Mouse (Mus musculus) monocyte, adult 2 months (primary cell): ENCODE measurements around the gene Pard3.
A peak's percentile ranks its signal among the peaks of the same experiment; 100 is the strongest.

Experiments used
- DNase-seq, 2 experiments: peaks; one replicate each; pipeline ENCODE4 v3.0.0; 2022; ENCODE audit warnings: low spot score in 2 of 2, low read depth in 1 of 2

Pard3 gene

DNA sequence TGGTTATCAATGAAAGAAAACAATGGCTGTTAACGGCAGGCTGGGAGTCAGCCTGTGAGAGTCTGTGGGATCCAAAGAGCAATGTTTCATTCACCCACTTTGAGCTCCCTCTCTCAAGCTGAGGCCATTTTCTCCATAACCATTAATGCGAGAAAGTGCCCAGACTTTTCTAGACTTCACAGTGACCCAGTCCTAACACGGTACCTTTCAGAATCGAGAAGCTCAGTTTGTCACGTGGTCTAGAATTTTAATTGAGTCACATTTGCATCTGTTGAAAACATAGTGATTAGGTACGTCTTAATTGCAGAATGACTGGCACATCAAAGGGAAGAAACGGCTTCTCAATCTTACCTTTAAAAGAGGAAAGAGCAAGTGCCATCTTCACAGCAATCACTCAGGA, 359.3 kb downstream of the Pard3 start:
- no peak for DNase-seq

DNA sequence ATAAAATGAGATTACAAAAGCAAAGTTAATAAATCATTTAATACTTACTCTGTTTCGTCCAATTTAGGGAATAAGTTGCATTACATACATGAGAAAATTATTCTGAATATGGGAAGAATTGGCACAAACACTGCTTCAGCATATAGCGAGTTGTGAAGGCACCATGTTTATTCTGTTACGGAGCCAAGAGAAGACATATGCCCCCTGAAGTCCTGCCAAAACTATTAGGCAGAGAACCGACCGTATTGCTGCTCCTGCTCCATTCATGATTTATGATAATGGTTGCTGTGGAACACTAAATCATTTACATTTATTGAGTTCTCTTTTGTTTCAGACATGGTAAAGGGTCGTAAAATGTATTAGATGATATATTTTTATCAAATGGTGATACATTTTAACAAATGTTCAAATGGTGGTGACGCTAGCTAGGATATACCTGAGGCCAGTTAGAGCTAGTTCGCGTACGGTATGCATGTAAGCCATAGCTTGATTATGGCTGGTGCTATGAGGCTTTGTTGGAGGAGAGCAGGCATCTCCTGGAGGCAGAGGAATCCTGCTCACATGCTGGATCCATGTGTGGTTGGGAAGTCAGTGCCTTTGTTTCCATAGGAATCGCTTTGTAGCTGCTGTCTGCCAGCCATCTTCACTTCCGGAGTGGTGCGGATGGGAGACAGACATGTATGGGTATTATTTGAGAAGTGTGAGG, 360.7 kb downstream of the Pard3 start:
- DNase-seq, result no peak

DNA sequence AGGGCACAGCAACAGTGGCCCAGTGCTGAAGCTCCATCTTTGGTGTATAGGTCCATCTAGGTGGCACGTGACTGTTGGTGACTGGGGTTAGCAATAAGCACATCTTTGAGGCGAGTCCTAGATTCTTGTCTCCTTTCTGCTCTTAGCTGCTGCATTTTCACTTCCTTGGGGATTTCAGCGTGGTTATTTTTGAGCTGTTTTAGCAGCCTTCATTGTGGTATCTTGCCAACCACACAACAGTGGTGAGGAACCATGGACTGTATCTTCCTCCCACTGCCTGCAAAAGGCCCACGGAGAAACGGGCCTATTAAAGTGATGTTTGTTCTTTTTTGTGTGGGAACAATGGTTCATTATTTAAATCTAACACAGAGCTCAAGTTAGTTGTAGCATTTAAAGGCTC, 363.2 kb downstream of the Pard3 start:
- no peak for DNase-seq

DNA sequence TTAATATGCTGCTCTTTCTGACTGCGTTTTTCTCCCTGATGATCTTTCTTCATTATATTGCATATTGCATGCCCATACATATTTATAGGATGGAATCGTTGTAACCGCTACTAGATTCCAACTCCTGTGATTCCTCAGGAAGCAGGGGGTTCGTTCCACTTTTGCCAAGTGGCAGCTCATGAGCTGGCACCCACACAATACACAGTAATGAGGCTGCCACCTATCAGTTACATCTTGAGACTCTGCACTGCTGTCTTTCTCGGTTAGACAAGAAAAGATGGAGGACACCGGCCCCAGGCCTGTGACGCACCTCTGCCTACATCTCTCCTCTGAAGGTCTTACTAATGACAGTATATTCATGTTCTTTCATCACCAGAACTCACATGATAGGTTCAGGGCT, 364.3 kb downstream of the Pard3 start:
- no peak for DNase-seq

DNA sequence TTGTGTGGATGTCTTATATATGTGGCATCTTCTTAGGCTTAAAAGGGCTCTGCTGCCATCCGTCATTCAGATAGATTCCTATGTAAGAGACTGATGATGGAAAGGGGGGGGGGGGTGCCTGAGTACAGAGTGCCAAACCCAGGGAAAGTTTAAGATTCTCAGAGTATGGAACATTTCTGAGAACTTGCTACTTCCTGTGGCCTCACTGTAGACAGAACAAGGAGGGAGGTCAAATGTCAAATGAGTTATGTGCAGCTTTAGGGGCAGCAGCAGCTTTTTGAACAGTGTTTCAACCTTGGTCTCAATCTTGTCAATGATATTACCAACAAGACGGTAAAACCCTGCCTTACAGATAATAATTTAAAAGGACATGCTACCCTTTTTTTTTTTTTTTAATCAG, 367.5 kb downstream of the Pard3 start:
- DNase-seq, result no peak

DNA sequence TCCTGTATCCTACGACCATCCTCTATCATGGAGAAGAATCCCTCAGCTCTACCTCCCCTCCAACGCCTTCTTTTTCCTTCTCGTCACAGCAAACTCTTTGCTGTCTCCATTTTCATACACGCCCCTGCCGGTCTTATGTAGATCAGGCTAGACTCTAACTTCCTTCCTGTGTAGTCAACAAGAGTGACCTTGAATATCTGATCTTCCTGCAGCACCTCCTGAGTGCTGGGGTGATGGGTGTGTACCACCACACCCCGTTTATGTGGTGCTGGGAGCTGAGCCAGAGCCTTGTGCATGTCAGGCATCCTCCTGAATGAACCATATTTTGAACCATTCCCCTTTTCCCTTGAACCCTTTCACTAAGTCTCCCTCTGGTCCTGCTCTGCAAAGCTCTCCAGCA, 372.3 kb downstream of the Pard3 start:
- DNase-seq, result no peak

DNA sequence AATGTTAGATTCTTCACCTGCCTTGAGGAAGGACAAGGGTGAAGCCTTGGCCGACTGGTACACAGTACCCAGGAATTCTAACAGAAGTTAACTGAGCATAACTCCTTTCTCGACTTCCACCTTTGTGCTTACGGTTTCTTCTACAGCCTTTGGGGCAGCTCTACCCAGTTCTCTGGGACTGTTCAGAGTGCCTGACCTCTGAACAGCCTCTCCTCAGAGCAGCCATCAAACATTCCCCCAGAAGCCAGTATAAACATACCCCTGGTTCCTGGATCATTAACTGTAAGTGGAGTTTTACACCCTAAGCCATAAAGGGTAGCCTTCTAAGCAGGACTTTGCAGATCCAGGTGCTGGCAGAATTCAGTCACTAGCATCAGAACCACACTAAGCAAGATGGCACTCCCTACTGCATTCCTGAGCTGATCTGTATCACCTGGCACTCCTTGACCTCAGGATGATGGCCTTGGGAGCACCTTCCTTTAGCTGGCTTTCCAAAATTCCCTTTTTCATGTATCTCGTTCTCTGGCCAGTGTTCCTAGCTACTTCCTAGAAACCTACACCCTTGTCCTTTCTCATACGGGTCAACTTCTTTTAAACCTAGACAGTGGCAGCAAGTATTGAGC, 374.0 kb downstream of the Pard3 start:
- DNase-seq, result no peak

DNA sequence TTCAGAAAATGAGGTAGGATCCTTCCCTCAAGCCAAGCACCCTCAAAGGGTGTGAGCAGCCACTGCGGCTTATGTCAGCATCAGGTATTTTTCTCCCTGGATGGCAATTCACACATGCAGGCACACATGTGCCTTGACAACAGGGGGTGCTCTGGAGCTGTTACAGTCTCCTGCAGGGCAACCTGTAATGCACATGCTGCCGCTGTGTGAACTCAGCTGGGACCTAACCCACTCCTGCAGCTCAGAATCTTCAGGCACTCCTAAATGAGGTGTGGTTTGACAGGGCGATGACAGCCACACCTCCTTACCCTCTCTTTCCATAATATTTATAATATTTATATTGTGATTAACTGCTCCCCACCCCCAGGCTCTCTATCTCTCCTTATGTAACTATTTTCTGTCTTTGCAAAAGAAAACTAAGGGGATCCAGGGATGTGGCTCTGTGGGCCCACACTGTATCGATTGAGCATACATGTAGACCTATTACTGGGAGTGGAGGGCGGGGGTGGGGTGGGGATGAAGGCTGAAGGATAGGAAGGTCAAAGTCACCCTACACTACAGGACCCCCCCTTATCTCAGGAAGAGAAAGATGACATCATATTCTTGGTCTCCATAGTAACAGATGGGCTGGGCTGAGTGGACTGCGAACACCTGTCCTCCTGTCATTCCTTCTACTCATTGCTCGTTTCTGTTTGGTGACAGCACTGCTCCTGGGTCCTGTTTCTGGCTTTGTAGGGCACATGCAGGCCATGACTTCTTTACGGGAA, 375.1 kb downstream of the Pard3 start:
- DNase-seq, result no peak

DNA sequence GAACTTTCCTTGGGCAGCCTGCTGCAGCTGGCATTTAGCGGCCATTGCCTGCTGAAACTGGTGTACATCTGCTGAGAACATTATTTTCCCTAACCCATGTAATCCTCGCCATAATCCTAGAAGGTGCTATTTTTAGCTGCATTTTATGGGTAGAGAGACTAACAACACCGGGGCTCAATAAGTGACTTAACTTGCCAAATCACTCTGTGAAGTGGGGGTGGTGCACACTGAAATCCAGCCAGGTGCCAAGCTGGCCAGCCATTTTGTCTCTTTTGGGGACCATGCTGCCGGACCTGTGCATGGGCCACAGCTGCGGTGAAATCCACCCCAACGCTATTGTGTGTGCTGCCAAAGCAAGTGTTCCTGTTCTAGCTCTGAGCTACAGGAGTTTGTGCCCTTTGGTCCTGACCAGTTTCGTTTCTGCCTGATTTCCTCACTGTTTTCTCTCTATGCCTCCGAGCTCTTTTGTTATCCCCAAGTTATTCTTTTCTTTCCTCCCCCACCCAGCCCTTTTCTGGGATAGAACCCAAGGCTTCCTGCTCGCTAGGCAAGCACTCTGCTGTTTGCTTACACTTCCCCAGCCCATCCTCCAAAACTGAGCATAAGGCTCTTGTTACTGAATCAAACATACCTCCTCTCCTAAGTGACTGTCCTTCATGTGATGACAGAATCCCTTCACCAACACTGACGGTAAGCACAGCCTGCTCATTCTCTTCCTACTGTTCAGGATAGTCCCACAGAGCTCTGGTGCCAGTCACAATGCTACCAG, 375.9 kb downstream of the Pard3 start:
- DNase-seq, result no peak

DNA sequence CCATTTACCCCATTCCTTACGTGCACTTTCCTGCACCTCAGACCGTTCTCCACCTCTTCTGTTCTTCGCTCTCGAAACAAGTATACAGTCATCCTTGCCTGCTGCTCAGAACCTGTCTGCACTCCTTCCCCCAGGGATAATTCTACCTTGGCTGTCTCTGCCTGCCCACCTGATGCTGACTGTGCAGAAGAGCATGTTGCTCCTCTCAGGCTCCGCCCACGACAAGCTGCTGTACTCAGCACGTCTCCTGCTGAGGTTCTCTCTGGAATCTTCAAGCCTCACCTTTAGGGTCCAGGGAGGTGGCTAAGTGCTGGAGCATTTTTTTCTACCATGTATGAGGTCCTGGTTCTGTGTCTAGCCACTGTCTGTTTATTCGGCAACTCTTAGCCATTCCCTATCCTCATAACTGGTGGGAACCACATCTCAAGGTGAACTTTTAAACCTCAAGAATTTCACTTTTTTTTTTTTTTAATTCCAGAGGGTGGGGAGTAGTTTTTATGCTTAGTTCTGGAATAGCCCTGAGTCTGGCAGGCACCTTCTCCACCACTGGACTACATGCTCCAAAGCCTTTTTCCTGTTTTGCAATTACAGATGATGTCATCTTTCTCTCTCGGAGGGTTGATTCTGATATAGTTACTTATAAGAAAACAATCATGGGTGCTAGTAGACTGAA, 376.6 kb downstream of the Pard3 start:
- no peak for DNase-seq

DNA sequence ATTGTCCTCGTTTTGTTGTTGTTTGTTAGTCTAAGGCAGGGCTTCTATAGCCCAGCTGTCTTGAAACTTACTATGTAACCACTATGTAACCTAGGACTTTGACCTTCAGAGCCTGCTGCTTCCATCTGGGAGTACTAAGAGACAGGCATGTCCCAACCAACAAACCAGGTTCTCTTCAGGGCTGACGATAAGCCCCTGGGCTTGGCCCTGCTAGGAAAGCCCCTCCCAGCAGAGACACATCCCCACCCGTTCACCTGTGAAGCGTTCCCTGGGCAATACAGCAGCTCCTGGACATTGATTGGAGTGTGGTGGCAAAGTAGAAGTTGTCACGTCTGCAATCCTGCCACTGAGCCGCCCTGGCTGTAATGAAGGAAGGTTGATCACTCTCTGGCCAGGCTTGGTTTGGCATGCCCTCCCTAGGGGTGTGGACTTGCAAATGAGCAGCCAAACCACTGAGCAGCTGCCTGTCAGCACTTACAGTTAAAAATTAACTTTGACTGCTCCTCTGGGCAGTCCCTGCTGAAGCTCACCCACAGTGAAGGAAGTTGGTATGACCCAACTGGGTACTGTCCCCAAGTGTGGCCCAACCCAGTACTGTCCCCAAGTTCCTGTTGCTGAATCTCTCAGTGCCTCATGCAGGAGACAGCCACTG, 377.3 kb downstream of the Pard3 start:
- peak; percentile 32 to 55 for DNase-seq

DNA sequence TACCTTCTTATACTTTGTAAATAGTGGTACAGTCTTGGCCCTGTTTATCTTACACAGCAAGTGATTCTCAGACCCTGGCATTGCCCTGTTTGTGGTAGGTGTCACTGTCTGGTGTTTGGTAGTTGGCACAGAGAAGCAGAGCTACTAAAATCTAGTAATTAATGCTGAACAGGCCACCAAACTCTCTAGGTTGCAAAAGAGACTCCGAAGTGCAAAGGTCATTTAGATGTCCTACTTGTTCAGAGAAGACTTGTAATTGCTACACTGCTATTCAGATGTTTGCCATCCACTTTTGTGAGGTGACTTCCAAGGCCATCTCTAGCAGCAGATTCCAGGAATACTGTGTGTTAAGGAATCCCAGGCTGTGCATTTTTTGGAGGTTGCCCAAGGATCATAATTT, 383.7 kb downstream of the Pard3 start:
- DNase-seq, result no peak

DNA sequence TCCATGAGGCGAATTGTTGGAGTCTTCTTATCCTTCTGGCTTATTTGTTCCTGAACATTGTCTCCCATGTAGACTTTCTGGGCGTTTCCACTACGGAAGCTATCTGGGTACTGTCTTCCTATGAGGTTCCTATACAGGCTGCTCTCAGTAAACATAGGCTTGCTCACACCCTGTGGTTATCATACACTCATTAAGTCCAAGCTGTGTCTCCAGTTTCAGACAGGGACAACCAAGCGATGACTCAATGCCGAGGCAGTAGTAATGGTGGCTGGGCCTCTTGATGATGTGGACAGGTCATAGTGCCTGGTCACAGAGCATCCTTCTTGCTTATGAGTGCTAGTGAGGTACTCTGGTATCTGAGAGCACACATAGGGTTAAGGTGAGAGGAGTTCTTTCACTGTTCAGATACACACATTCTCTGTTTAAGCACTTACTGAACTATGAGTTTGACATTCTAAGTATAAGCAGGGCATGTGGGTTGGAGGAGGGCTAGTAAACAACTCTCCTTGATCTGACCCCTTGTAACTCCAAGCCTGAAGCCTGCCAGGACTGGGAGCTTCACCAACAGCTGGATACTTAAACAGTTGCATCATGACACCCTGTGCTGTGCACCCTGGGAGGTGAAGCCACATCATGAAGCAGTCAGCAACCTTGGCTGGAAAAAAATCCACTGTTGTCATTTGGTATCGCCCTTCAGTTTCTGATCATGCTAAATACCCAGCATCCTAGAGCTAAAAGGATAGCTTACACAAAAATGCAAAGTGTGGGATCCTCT, 385.6 kb downstream of the Pard3 start:
- DNase-seq, result no peak

DNA sequence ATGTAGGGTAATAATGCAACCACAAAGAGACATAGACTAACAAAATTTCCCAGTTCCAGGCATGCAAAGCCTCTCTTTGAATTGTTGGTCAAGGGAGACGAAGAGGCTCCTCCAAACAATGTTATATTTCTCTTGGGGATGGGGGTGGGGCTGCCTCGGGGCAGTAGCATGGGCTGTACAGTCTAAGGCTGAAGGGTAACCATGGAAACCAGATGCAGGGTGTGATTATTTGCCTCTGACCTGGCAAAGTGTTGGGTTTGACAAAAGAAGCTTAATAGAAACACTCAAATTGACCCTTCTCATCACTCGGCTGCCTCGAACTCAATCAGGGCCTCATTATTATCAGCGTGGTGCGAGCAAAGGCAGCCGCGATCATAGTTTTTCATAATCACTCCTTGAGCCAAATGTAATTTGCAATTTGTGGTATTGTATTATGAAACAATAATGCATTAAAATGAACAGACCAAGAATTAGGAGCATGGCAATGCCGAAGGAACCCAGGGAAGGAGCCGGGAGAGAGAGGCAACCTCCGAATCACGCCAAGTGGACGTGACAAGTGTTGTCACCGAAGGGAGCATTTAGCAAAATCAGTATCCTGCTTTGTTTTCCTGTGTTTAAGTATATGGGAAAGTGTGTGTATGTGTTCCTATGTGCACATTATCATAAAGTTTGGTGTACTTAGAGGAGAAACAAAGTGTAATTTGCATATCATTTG, 387.4 kb downstream of the Pard3 start:
- DNase-seq, result no peak

DNA sequence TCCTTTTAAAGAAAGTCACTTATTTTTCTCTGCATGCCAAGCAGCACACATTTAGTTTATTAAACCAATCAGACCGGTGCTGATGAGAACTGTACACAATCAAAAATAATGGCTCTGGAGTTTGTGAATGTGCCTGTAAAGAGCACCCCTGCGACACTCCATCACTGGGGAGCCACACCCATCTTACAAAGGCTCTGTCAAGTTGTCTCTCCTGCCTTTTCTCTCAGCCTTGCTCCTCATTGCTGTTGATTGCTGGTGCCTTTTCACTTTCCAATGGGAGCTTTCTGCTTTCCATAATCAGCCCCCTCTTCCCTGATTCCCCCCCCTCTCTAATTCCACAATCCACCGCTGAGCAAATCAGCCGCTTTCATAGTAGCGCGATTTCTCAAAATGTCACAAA, 388.7 kb downstream of the Pard3 start:
- DNase-seq, result no peak

DNA sequence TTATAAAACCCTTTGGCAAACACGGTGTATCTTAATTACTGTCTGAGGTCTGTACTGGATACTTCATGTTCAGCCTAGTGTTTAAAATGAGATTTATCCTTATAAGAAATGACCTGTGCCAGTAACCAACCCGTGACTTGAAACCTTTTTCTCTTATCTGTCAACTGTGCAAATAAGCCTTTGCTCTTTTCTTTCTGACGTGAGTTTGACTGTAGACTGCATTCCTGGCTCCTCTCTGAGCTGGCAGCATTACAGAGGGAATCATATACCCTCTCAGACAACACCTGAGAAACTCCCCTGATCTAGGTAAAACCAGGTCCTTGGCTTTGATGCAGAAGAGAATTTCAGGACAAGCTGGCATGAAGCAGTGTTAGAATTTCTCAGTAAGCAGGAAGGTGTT, 394.2 kb downstream of the Pard3 start:
- DNase-seq, result no peak

DNA sequence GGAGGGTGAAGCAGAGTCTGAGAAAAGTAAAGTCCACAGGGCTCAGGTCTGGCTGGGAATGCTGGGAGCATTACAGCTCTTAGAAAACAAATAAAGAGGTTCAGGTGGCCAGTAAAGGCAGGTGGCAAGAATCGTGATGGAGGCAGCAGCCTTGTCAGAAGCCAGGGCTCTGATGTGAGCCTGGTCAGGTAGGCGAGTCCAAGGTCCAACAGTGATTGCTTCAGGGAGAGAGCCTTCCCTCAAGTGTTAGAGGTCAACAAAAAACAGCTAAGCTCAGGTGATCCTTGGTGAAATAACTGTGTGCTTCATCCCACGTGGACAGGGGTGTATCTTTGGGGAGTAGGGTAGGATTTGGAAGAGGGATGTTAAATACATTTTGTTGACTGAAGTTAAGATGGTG, 397.5 kb downstream of the Pard3 start:
- no peak for DNase-seq

DNA sequence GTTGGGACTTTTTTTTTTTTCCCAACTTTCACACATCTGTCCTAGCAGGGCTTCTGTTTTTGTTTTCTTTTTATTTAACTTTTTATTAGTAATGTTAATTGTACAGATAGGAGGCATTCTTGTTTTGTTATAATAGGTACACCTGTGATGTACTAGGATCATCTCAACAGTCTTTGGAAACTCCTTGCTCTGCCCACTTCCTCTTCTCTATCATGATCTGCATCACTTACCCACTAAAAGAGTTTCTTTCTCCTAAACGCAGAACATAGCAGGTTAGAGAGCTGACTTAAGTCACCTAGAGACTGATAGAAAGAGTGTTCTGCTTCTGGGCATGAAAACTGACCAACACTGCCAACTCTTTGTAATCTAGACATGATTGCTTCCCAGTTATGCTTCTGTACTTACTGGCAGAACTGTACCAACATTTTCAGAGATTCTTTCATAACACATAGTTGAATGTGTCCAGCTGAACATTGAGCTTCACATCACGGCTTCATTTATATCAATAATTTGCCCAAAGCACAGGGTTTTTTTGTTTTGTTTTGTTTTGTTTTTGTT, 398.8 kb downstream of the Pard3 start:
- DNase-seq, result no peak

DNA sequence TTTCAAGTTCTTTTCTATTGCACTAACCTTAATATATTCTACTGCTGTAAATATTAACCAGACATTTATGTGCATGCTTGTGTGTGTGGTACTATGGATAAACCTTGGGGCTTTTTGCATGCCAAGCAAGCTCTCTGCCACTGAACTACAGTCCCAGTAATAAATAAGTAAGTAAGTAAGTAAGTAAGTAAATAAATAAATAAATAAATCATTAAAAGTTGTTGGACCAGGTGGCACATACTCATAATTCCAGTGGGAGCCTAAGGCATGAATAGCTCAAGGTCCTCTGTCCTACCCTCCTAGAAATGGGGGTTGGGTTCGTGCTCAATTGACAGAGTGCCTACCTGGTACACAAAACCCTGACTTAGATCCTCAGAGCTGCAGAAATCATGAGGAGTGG, 400.6 kb downstream of the Pard3 start:
- no peak for DNase-seq
